Mouse (Mus musculus) midbrain, embryonic 16.5 days (tissue): ENCODE results near the gene Lrrc4c. TPM values are rescaled to one million over a fixed set of nuclear protein-coding genes. Genes with fewer than 3 reads are reported as not detected.

ENCODE experiments used
- ATAC-seq: fragments of 200-750 bp; cut with Nextera tagmentation; 2 replicates; pipeline ENCODE4 v1.8.0; 2017; ENCODE audit warnings: moderate TSS enrichment
- H3K27ac ChIP-seq: fragments of 300-500 bp; sonication (generic); 2 replicates; pipeline ENCODE4 v1.5.1; 2014; ENCODE audit warnings: mild to moderate bottlenecking, low read length, mixed read lengths
- H3K27me3 ChIP-seq: fragments of 300-500 bp; sonication (generic); 2 replicates; pipeline ENCODE4 v1.6.1; 2014; ENCODE audit warnings: low read depth, low read length, mixed read lengths; ENCODE audit not compliant: control insufficient read depth, insufficient read depth
- H3K36me3 ChIP-seq: fragments of 300-500 bp; sonication (generic); 2 replicates; pipeline ENCODE4 v1.6.1; 2014; ENCODE audit warnings: mild to moderate bottlenecking, low read length, moderate library complexity, mixed read lengths; ENCODE audit not compliant: control insufficient read depth, insufficient read depth
- H3K4me1 ChIP-seq: fragments of 300-500 bp; sonication (generic); 2 replicates; pipeline ENCODE4 v1.6.1; 2014; ENCODE audit warnings: mild to moderate bottlenecking, low read length, mixed read lengths; ENCODE audit not compliant: control insufficient read depth, insufficient read depth
- H3K4me2 ChIP-seq: fragments of 300-500 bp; sonication (generic); 2 replicates; pipeline ENCODE4 v1.6.1; 2014; ENCODE audit warnings: mild to moderate bottlenecking, low read length, mixed read lengths
- H3K4me3 ChIP-seq: fragments of 300-500 bp; sonication (generic); 2 replicates; pipeline ENCODE4 v1.5.1; 2014; ENCODE audit warnings: low read depth, mild to moderate bottlenecking, low read length, moderate library complexity, mixed read lengths
- H3K9ac ChIP-seq: fragments of 300-500 bp; sonication (generic); 2 replicates; pipeline ENCODE4 v1.6.1; 2014; ENCODE audit warnings: low read depth, low read length, mixed read lengths
- H3K9me3 ChIP-seq: fragments of 300-500 bp; sonication (generic); replicated peaks from 2 replicates; pipeline ENCODE4 v1.6.1; 2014; ENCODE audit warnings: mild to moderate bottlenecking, low read length, mixed read lengths; ENCODE audit not compliant: control insufficient read depth, poor library complexity, severe bottlenecking
- WGBS: fragments of 180-500 bp; shearing (Covaris S2); extraction: QIAGEN DNeasy Blood & Tissue Kit; methylation state at CpG from one replicate; pipeline ENCODE4 v1.1.7; 2014; 5-methylcytosine and 5-hydroxymethylcytosine counted together
- polyA plus RNA-seq: library from polyadenylated mRNA; unstranded; fragments of >200 nt; fragmentation: Nextera tagmentation; extraction: Ambion mirVana; gene quantifications from 2 replicates; pipeline ENCODE4 v1.2.1, GENCODE M21; 2015

The Lrrc4c gene
- polyA plus RNA-seq, 1 experiment from 2014 or later = 43.3 TPM

DNA sequence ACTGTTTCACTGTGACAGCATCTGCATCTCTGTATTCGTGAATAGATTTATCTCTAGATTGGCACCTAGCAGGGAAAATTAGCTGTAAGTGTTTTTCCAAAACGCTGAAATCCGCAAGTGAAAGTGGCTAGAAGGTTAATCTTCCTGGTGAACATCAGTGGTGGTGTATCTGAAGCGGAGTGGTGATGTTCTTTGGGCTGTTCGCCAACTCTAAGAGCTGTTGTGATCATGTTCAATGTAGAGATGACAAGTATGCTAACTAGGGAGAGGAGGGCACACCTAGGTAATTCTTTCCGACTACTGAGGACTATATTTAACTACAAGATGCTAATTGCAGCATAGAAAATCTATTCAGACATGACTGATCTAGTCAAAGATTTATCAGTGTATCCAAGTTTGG lies 1.7 kb downstream of the Lrrc4c start:
- Histone ChIP-seq H3K4me3 (peak overlapping the region; percentile 60), H3K4me1 (peaks cover 17% of the 10 kb centered on the region; the same call in 1 of the 2 replicates), H3K36me3 (no peaks in the 10 kb centered on the region), H3K27ac (peak overlapping the region; percentile 63), H3K9ac (peak overlapping the region; percentile 66), H3K9me3 (no peaks in the 10 kb centered on the region), H3K27me3 (no peaks in the 10 kb centered on the region), H3K4me2 (peak overlapping the region; percentile 86)
- WGBS = 32% methylated on average over 6 of the region's 6 CpGs
- no peak for ATAC-seq

DNA sequence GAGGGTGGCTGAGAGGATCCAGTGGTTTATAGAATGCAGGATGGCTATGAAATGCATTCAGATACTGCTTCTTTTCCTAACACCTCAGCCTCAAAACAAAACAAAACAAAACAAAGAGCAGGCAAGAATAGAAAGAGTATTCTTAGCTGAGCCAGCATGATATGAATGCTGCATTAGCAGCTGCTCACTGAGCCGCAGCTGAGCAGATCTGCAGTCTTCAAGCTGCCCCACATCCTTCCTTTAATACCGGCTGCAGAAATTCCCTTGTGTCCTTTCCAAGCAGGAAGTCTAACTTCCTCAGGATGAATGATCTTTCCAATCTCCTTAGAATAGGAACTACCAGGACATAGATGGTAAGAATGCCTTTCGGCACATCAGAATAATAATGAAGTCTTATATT lies 16.7 kb downstream of the Lrrc4c start:
- no peaks in the 10 kb centered on the region for H3K36me3 ChIP-seq

DNA sequence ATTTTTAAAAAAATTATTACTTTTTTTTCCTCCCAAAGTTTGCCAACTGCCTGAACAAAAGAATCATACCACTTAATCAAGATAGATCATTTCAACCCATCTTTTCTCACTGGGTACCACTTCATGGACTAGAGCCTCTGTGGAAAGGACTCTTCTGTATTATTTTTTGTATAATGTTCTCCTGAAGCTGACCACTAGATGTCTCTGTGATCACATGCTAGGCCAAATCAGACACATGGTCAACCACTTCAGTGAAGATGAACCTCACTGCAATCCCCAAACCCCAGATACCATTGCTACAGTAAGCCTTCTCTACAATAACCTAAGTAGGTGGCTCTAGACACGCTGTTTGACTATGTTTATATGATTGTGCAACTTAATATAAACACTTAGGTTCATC lies 19.4 kb downstream of the Lrrc4c start:
- H3K4me2 ChIP-seq = no peak overlapping the region
- H3K4me3 ChIP-seq = no peak overlapping the region
- no peak overlapping the region for H3K27ac ChIP-seq
- no peaks in the 10 kb centered on the region for H3K27me3 ChIP-seq
- H3K36me3 ChIP-seq = no peaks in the 10 kb centered on the region
- no peaks in the 10 kb centered on the region for H3K9me3 ChIP-seq
- H3K9ac ChIP-seq = no peak overlapping the region
- 73% methylated on average over 1 of the region's 1 CpGs for WGBS
- no peak for ATAC-seq
- H3K4me1 ChIP-seq = peaks cover 2% of the 10 kb centered on the region

More for the DNA sequence above, 16.7 kb downstream of the Lrrc4c start:
- Histone ChIP-seq H3K4me1 (peaks cover 2% of the 10 kb centered on the region), H3K27me3 (no peaks in the 10 kb centered on the region), H3K27ac (no peak overlapping the region), H3K4me2 (0 out of 2 replicates have a peak overlapping the region, but pooled peaks have one; percentile 12), H3K9ac (no peak overlapping the region), H3K4me3 (no peak overlapping the region), H3K9me3 (no peaks in the 10 kb centered on the region)
- 23% methylated on average over 3 of the region's 3 CpGs for WGBS
- no peak for ATAC-seq

DNA sequence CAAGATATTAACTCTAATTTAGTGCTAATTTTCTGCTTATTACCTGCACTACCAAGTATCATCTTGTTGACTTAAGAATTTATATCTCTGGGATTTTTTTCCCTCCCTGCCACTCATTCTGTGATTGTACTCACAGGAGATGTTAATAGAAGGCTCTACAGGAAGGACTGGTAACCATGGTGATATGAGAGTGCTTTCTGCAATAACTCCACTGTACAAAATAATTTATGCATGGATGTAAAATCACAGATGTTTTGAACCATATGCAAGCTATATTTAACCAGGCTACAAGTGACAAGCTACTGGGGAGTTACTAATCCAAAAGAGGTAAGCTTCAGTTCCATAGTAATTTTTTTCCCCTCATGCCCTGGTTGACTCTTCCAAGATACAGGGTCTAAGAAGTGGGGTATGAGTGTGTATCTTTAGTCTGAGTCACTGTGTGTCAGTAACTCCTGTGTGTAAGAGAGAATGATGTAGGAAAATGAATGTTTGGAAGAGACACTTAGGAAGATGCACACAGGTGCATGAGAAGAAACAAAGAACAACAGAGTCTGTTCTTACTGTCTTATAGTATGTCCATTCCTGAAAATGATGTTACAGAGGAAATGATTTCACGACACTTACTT lies 83.3 kb downstream of the Lrrc4c start:
- Histone ChIP-seq H3K9ac (no peak overlapping the region), H3K4me3 (no peak overlapping the region), H3K36me3 (no peaks in the 10 kb centered on the region), H3K27me3 (no peaks in the 10 kb centered on the region), H3K4me2 (no peak overlapping the region), H3K9me3 (no peaks in the 10 kb centered on the region), H3K27ac (peak overlapping the region; percentile 53), H3K4me1 (peaks cover 4% of the 10 kb centered on the region; the same call in 1 of the 2 replicates)
- 94% methylated on average over 1 of the region's 1 CpGs for WGBS
- ATAC-seq = peak; percentile 78

DNA sequence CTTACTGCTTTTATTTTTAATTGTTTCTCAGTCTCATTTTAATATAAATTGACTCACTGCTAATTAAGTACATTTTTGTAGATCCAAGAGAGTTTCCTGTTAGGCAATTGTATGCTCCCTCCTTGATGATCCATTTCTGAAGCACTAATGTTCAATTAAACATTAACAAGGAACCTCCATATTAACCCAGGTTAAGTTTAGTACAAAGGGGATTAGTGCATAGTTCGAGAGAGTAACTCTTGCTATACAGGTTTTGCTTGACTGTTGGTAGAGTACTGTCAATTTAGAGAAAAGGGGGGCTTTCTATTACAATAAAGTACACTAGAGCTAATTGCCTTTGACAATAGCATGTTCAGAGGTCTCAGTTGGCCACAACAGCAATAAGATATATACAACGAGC lies 84.5 kb downstream of the Lrrc4c start:
- H3K4me1 ChIP-seq = peaks cover 4% of the 10 kb centered on the region; the same call in 1 of the 2 replicates
- no peaks in the 10 kb centered on the region for H3K9me3 ChIP-seq
- H3K27me3 ChIP-seq = no peaks in the 10 kb centered on the region
- H3K36me3 ChIP-seq = no peaks in the 10 kb centered on the region
- no peak overlapping the region for H3K27ac ChIP-seq
- H3K4me3 ChIP-seq = no peak overlapping the region
- H3K4me2 ChIP-seq = no peak overlapping the region
- no peak overlapping the region for H3K9ac ChIP-seq
- WGBS = 61% methylated on average over 2 of the region's 2 CpGs
- ATAC-seq = no peak

DNA sequence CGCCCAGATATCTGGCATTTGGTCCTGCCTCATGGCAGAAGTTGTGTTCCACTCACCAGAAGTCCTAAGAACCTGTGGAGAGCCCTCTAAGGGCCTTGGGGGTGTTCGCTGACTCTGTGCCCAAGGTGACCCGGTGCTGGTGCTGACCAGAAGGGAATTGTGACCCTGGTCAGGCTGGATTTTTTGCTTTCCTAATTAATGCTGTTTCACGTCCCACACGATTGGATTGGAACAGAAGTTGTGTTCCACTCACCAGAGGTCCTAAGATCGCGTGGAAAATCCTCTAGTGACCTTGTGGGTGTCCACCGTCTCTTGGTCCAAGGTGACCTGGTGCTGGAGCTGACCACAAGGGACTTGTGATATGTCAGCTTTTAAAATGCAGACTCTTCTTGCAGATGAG lies 88.9 kb downstream of the Lrrc4c start:
- Histone ChIP-seq H3K9ac (no peak overlapping the region), H3K9me3 (no peaks in the 10 kb centered on the region; the same call in 1 of the 2 replicates), H3K27me3 (no peaks in the 10 kb centered on the region), H3K4me3 (no peak overlapping the region), H3K4me1 (no peaks in the 10 kb centered on the region), H3K4me2 (no peak overlapping the region), H3K27ac (no peak overlapping the region), H3K36me3 (no peaks in the 10 kb centered on the region)
- WGBS = 91% methylated on average over 8 of the region's 8 CpGs
- ATAC-seq = no peak

DNA sequence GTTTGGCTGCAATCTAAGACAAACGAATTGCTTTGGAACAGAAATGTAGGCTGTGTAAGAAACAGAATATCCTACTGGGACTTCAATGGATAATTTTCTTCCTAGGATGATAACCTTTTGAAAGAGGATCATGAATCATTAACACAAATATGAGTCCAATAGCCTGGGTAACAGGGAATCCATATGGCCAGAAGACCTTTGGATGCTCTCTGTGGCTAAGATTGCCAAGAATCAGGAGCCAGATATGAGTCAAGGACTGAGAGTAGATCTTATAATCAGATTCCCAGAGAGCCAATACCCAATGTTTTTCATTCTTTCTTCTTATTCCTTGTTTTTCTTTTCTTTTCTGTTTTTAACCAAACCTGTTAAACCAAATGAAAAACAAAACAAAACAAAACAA lies 93.2 kb downstream of the Lrrc4c start:
- no peaks in the 10 kb centered on the region; the same call in 1 of the 2 replicates for H3K9me3 ChIP-seq
- no peak for ATAC-seq
- 90% methylated on average over 1 of the region's 1 CpGs for WGBS

DNA sequence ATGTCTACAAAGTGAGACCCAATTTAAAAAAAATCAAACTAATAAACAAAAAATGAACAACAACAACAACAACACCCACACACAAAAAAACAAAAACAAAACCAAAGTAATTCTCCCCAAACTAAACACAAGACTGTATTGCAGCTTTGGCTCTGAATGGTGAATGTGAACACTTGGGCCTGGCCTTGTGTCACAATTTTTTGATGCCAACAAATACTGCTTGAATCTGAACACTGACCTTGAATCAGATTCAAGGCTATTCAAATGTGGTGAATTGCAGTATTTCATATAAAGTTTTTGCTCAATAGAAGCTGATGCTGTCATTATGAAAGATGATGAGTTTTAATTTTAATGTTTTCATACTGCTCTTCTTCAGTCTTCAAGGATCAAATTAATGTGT lies 143.6 kb downstream of the Lrrc4c start:
- Histone ChIP-seq H3K27ac (no peak overlapping the region), H3K27me3 (no peaks in the 10 kb centered on the region), H3K9me3 (no peaks in the 10 kb centered on the region), H3K4me1 (no peaks in the 10 kb centered on the region), H3K4me3 (no peak overlapping the region), H3K9ac (no peak overlapping the region), H3K4me2 (no peak overlapping the region), H3K36me3 (no peaks in the 10 kb centered on the region)
- ATAC-seq = no peak

More for the DNA sequence above, 93.2 kb downstream of the Lrrc4c start:
- Histone ChIP-seq H3K27ac (no peak overlapping the region), H3K4me2 (no peak overlapping the region), H3K9ac (no peak overlapping the region), H3K36me3 (no peaks in the 10 kb centered on the region), H3K4me1 (no peaks in the 10 kb centered on the region), H3K27me3 (no peaks in the 10 kb centered on the region), H3K4me3 (no peak overlapping the region)

DNA sequence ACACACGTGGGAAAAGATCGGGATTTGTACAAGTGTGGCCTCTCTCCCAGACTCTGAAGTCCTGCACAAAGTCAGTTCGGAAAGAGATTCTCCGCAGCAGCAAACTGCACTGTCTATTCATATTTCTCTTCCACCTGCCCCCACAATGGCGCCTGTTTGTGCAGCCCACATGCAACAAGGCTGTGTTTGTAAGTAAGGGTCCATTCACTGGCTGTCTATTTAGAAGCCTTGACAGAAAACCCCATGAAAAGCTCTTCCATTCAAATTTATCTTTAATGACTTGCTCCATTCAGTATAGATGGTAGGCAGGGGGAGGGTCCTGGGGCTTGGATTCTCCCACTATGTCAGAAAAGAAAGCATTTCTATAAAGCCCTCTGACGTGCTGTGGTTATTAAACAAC lies 157.7 kb downstream of the Lrrc4c start:
- WGBS = 25% methylated on average over 6 of the region's 6 CpGs

More for the DNA sequence above, 157.7 kb downstream of the Lrrc4c start:
- no peak for ATAC-seq
- Histone ChIP-seq H3K4me3 (no peak overlapping the region), H3K4me1 (no peaks in the 10 kb centered on the region), H3K27ac (no peak overlapping the region), H3K36me3 (no peaks in the 10 kb centered on the region), H3K9ac (no peak overlapping the region), H3K27me3 (no peaks in the 10 kb centered on the region), H3K4me2 (no peak overlapping the region), H3K9me3 (no peaks in the 10 kb centered on the region)
